Mouse (Mus musculus): ENCODE measurements around the gene Sufu.

The Sufu gene

GRCm38 (mm10) chr19:46467051-46467503 lies 70.4 kb downstream of the Sufu start:
- DNase-seq = no peak

GRCm38 (mm10) chr19:46470364-46471240 lies 73.9 kb downstream of the Sufu start:
- peak in 1 of 2 experiments; percentile 33 for DNase-seq

GRCm38 (mm10) chr19:46471324-46472093 lies 74.8 kb downstream of the Sufu start:
- no peak for DNase-seq

GRCm38 (mm10) chr19:46477432-46477845 lies 80.7 kb downstream of the Sufu start:
- DNase-seq = no peak

- no peak for DNase-seq
Measured at GRCm38 (mm10) chr19:46478242-46478641, 81.5 kb downstream of the Sufu start.

- DNase-seq = no peak
Measured at GRCm38 (mm10) chr19:46478826-46479225, 82.1 kb downstream of the Sufu start.

GRCm38 (mm10) chr19:46479306-46480075 lies 82.8 kb downstream of the Sufu start:
- peak; percentile 33 to 56 for DNase-seq

GRCm38 (mm10) chr19:46480624-46481345 lies 84.1 kb downstream of the Sufu start:
- no peak for DNase-seq

- DNase-seq = no peak
Measured at GRCm38 (mm10) chr19:46481352-46481751, 84.7 kb downstream of the Sufu start.

GRCm38 (mm10) chr19:46481756-46482155 lies 85.1 kb downstream of the Sufu start:
- DNase-seq = no peak

- DNase-seq = no peak
Measured at GRCm38 (mm10) chr19:46482896-46483516, 86.3 kb downstream of the Sufu start.

- DNase-seq = no peak
Measured at GRCm38 (mm10) chr19:46483701-46484328, 87.1 kb downstream of the Sufu start.

- no peak for DNase-seq
Measured at GRCm38 (mm10) chr19:46484518-46484917, 87.8 kb downstream of the Sufu start.

- DNase-seq = no peak
Measured at GRCm38 (mm10) chr19:46485847-46486246, 89.2 kb downstream of the Sufu start.

- DNase-seq = no peak
Measured at GRCm38 (mm10) chr19:46486709-46487108, 90.0 kb downstream of the Sufu start.

GRCm38 (mm10) chr19:46489448-46489847 lies 92.8 kb downstream of the Sufu start:
- no peak for DNase-seq

- DNase-seq = no peak
Measured at GRCm38 (mm10) chr19:46490634-46491033, 93.9 kb downstream of the Sufu start.

GRCm38 (mm10) chr19:46495136-46495535 lies 98.4 kb downstream of the Sufu start:
- no peak for DNase-seq

GRCm38 (mm10) chr19:46497230-46497629 lies 100.5 kb downstream of the Sufu start:
- DNase-seq = no peak

- DNase-seq = no peak
Measured at GRCm38 (mm10) chr19:46499539-46499835, 102.8 kb downstream of the Sufu start.

GRCm38 (mm10) chr19:46499836-46500580 lies 103.3 kb downstream of the Sufu start:
- DNase-seq = peak; percentile 94 to 98

Measured in thymus, postnatal 36 days (tissue).